Mouse (Mus musculus) brain, embryonic 14.5 days (tissue): ENCODE data around the gene Abcc2.

Source experiments
- CTCF ChIP-seq: fragments of 200-500 bp; IDR thresholded peaks from 2 replicates; pipeline ENCODE4 v1.5.1; 2012; ENCODE audit warnings: inconsistent platforms, mild to moderate bottlenecking, moderate library complexity, borderline replicate concordance; ENCODE audit not compliant: insufficient read depth, insufficient read length; ENCODE audit errors: extremely low read depth
- POLR2A ChIP-seq: fragments of 200-500 bp; IDR thresholded peaks from 2 replicates; pipeline ENCODE4 v1.6.1; 2012; ENCODE audit warnings: mild to moderate bottlenecking, inconsistent platforms, borderline replicate concordance; ENCODE audit not compliant: poor library complexity, insufficient read depth, insufficient read length, severe bottlenecking; ENCODE audit errors: extremely low read depth

DNA sequence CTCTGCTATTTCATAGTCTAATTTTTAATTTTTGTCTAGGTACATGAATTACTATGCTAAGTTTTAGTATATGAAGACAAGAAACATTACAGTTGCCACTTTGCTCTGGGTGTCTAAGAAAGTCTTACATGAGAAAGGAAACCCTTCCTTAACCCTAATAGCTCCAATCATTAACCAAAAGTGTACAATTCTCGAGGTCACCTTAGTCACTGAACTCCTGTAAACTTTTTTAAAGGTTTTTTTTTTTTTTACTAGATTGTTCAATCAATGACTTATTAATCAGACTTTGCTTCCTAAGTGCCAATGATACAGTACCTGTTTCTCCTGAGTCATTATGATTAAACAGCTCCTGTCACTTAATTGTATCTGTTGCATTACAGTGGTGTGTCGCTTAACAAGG, 4.7 kb upstream of the Abcc2 start:
- TF ChIP-seq CTCF (no peak), POLR2A (no peak)
